Mouse (Mus musculus) forebrain, postnatal 0 days (tissue): ENCODE measurements around the gene Ccdc134. TPM values are rescaled to one million over a fixed set of nuclear protein-coding genes. Genes with fewer than 3 reads are reported as not detected.
"Not testable (repeated sequence)": the region's sequence is repeated elsewhere in the genome, so short reads cannot be mapped to it uniquely, and the experiment has no call there.

ENCODE experiments used
- ATAC-seq: fragments of 200-750 bp; cut with Nextera tagmentation; 2 replicates; pipeline ENCODE4 v1.8.0; 2017; ENCODE audit warnings: mild to moderate bottlenecking, moderate library complexity
- DNase-seq: peaks from one replicate; pipeline ENCODE4 v3.0.0-alpha.2; 2015
- H3K27ac ChIP-seq: fragments of 300-500 bp; sonication (generic); 2 replicates; pipeline ENCODE4 v1.5.1; 2014; ENCODE audit warnings: low read depth, mild to moderate bottlenecking, antibody characterized with exemption, low read length, moderate library complexity, mixed read lengths
- H3K27me3 ChIP-seq: fragments of 300-500 bp; sonication (generic); 2 replicates; pipeline ENCODE4 v1.6.1; 2014; ENCODE audit warnings: mild to moderate bottlenecking, low read length, mixed read lengths; ENCODE audit not compliant: insufficient read depth
- H3K36me3 ChIP-seq: fragments of 300-500 bp; sonication (generic); 2 replicates; pipeline ENCODE4 v1.6.1; 2014; ENCODE audit warnings: mild to moderate bottlenecking, moderate library complexity; ENCODE audit not compliant: insufficient read depth
- H3K4me1 ChIP-seq: fragments of 300-500 bp; sonication (generic); 2 replicates; pipeline ENCODE4 v1.6.1; 2014; ENCODE audit warnings: antibody characterized with exemption; ENCODE audit not compliant: insufficient read depth
- H3K4me2 ChIP-seq: fragments of 300-500 bp; sonication (generic); 2 replicates; pipeline ENCODE4 v1.6.1; 2014; ENCODE audit warnings: low read depth, mild to moderate bottlenecking, moderate library complexity
- H3K4me3 ChIP-seq: fragments of 300-500 bp; sonication (generic); 2 replicates; pipeline ENCODE4 v1.5.1; 2014; ENCODE audit warnings: low read depth, low read length, mixed read lengths
- H3K9ac ChIP-seq: fragments of 300-500 bp; sonication (generic); 2 replicates; pipeline ENCODE4 v1.6.1; 2014; ENCODE audit warnings: mild to moderate bottlenecking
- H3K9me3 ChIP-seq: fragments of 300-500 bp; sonication (generic); 2 replicates; pipeline ENCODE4 v1.6.1; 2016; ENCODE audit warnings: low read length
- CTCF ChIP-seq: sonication (generic); IDR thresholded peaks from 2 replicates; pipeline ENCODE4 v1.5.1; 2016; ENCODE audit warnings: antibody characterized with exemption, control low read depth, low read depth
- WGBS: fragments of 180-500 bp; shearing (Covaris S2); extraction: QIAGEN DNeasy Blood & Tissue Kit; methylation state at CpG from one replicate; pipeline ENCODE4 v1.1.7; 2014; 5-methylcytosine and 5-hydroxymethylcytosine counted together
- polyA plus RNA-seq: library from polyadenylated mRNA; unstranded; fragments of >200 nt; fragmentation: Nextera tagmentation; extraction: Ambion mirVana; gene quantifications from 2 replicates; pipeline ENCODE4 v1.2.1, GENCODE M21; 2015
- total RNA-seq: library from RNA; depleted of rRNA; stranded (reverse); fragments of >200 nt; gene quantifications from 2 replicates; pipeline ENCODE4 v1.2.3, GENCODE M21; 2014

Ccdc134 gene
- total and polyA plus RNA-seq, 2 experiments from 2014 or later, result 6.7 to 13.0 TPM

GRCm38 (mm10) chr15:82106953-82107555 lies 20.7 kb upstream of the Ccdc134 start:
- no peak overlapping the region for H3K4me2 ChIP-seq
- H3K9ac ChIP-seq, result no peak overlapping the region
- H3K36me3 ChIP-seq, result no peaks in the 10 kb centered on the region
- H3K27ac ChIP-seq, result no peak overlapping the region
- 21% methylated on average over 8 of the region's 8 CpGs for WGBS
- no peak overlapping the region for H3K4me3 ChIP-seq
- H3K27me3 ChIP-seq, result no peaks in the 10 kb centered on the region
- no peaks in the 10 kb centered on the region for H3K9me3 ChIP-seq
- peak; percentile 57 for TF ChIP-seq CTCF
- H3K4me1 ChIP-seq, result no peaks in the 10 kb centered on the region
- ATAC-seq (no peak), DNase-seq (peak; percentile 16)

- Histone ChIP-seq H3K4me3 (no peak overlapping the region), H3K9ac (no peak overlapping the region), H3K36me3 (no peaks in the 10 kb centered on the region), H3K9me3 (no peaks in the 10 kb centered on the region), H3K4me2 (no peak overlapping the region), H3K27me3 (no peaks in the 10 kb centered on the region), H3K27ac (no peak overlapping the region), H3K4me1 (no peaks in the 10 kb centered on the region)
- 91% methylated on average over 8 of the region's 8 CpGs for WGBS
- ATAC-seq (no peak), DNase-seq (no peak)
- TF ChIP-seq CTCF, result no peak
Measured at GRCm38 (mm10) chr15:82120544-82120943, 7.2 kb upstream of the Ccdc134 start.

- H3K27me3 ChIP-seq, H3K4me3 ChIP-seq, H3K27ac ChIP-seq, ATAC-seq, DNase-seq, H3K36me3 ChIP-seq, H3K4me2 ChIP-seq, H3K9ac ChIP-seq, H3K9me3 ChIP-seq: not testable (repeated sequence)
- H3K4me1 ChIP-seq, result peaks cover 11% of the 10 kb centered on the region; the same call in 1 of the 2 replicates
- 75% methylated on average over 4 of the region's 4 CpGs for WGBS
Measured at GRCm38 (mm10) chr15:82126690-82127089, 1.0 kb upstream of the Ccdc134 start.

- no peak for TF ChIP-seq CTCF
Measured at GRCm38 (mm10) chr15:82128398-82128797, 676 bp downstream of the Ccdc134 start.

GRCm38 (mm10) chr15:82130599-82130998 lies 2.9 kb downstream of the Ccdc134 start:
- peaks cover 11% of the 10 kb centered on the region; the same call in 1 of the 2 replicates for H3K4me1 ChIP-seq
- H3K27ac ChIP-seq, result no peak overlapping the region
- no peak overlapping the region for H3K9ac ChIP-seq
- no peak overlapping the region for H3K4me3 ChIP-seq
- no peak for ATAC-seq
- no peaks in the 10 kb centered on the region for H3K27me3 ChIP-seq
- WGBS, result 66% methylated on average over 7 of the region's 7 CpGs
- H3K36me3 ChIP-seq, result no peaks in the 10 kb centered on the region; the same call in 1 of the 2 replicates
- no peak overlapping the region for H3K4me2 ChIP-seq
- TF ChIP-seq CTCF, result no peak
- DNase-seq, result no peak
- no peaks in the 10 kb centered on the region for H3K9me3 ChIP-seq

More at GRCm38 (mm10) chr15:82128398-82128797, 676 bp downstream of the Ccdc134 start:
- no peaks in the 10 kb centered on the region for H3K27me3 ChIP-seq
- peak overlapping the region; percentile 84 for H3K4me2 ChIP-seq
- H3K9ac ChIP-seq, result peak overlapping the region; percentile 69
- no peak overlapping the region for H3K27ac ChIP-seq
- H3K4me1 ChIP-seq, result peaks cover 11% of the 10 kb centered on the region; the same call in 1 of the 2 replicates
- no peaks in the 10 kb centered on the region; the same call in 1 of the 2 replicates for H3K36me3 ChIP-seq
- peak overlapping the region; percentile 80 for H3K4me3 ChIP-seq
- ATAC-seq, result no peak
- H3K9me3 ChIP-seq, result no peaks in the 10 kb centered on the region
- WGBS, result 1% methylated on average over 5 of the region's 5 CpGs
- DNase-seq, result no peak

- H3K27ac ChIP-seq, result no peak overlapping the region
- H3K27me3 ChIP-seq, result no peaks in the 10 kb centered on the region
- no peaks in the 10 kb centered on the region; the same call in 1 of the 2 replicates for H3K36me3 ChIP-seq
- H3K4me1 ChIP-seq, result no peaks in the 10 kb centered on the region
- no peaks in the 10 kb centered on the region for H3K9me3 ChIP-seq
- H3K4me3 ChIP-seq, result no peak overlapping the region
- H3K9ac ChIP-seq, result no peak overlapping the region
- ATAC-seq (peak; percentile 36; the same call in 1 of the 2 replicates), DNase-seq (no peak)
- no peak overlapping the region for H3K4me2 ChIP-seq
- 78% methylated on average over 4 of the region's 4 CpGs for WGBS
- TF ChIP-seq CTCF, result no peak
Measured at GRCm38 (mm10) chr15:82135372-82135771, 7.7 kb downstream of the Ccdc134 start.

- Histone ChIP-seq H3K27ac (no peak overlapping the region), H3K36me3 (peaks cover 16% of the 10 kb centered on the region), H3K4me3 (no peak overlapping the region), H3K4me2 (no peak overlapping the region), H3K27me3 (no peaks in the 10 kb centered on the region), H3K9me3 (no peaks in the 10 kb centered on the region), H3K4me1 (no peaks in the 10 kb centered on the region), H3K9ac (no peak overlapping the region)
- 44% methylated on average over 4 of the region's 4 CpGs for WGBS
- ATAC-seq (peak; percentile 64; the same call in 1 of the 2 replicates), DNase-seq (peak; percentile 76)
- peak; percentile 82 for TF ChIP-seq CTCF
Measured at GRCm38 (mm10) chr15:82138565-82138964, 10.8 kb downstream of the Ccdc134 start.
